Mouse (Mus musculus) limb, embryonic 12.5 days (tissue): ENCODE measurements around the gene Ipo8. TPM values are rescaled to one million over a fixed set of nuclear protein-coding genes. Genes with fewer than 3 reads are reported as not detected.

ENCODE experiments used
- ATAC-seq: fragments of 200-750 bp; cut with Nextera tagmentation; 2 replicates; pipeline ENCODE4 v1.8.0; 2017; ENCODE audit warnings: low read depth, moderate TSS enrichment; ENCODE audit not compliant: insufficient number of reproducible peaks, insufficient read depth, low FRiP score, low TSS enrichment
- H3K27ac ChIP-seq: fragments of 300-500 bp; sonication (generic); 2 replicates; pipeline ENCODE4 v1.5.1; 2016; ENCODE audit warnings: mild to moderate bottlenecking, moderate library complexity
- H3K27me3 ChIP-seq: fragments of 300-500 bp; sonication (generic); 2 replicates; pipeline ENCODE4 v1.6.1; 2016; ENCODE audit warnings: mild to moderate bottlenecking, moderate library complexity
- H3K36me3 ChIP-seq: fragments of 300-500 bp; sonication (generic); 2 replicates; pipeline ENCODE4 v1.6.1; 2016; ENCODE audit warnings: mild to moderate bottlenecking, moderate library complexity
- H3K4me1 ChIP-seq: fragments of 300-500 bp; sonication (generic); replicated peaks from 2 replicates; pipeline ENCODE4 v1.6.1; 2016
- H3K4me2 ChIP-seq: fragments of 300-500 bp; sonication (generic); 2 replicates; pipeline ENCODE4 v1.6.1; 2016; ENCODE audit warnings: mild to moderate bottlenecking, moderate library complexity
- H3K4me3 ChIP-seq: fragments of 300-500 bp; sonication (generic); replicated peaks from 2 replicates; pipeline ENCODE4 v1.5.1; 2016; ENCODE audit warnings: mild to moderate bottlenecking
- H3K9ac ChIP-seq: fragments of 300-500 bp; sonication (generic); replicated peaks from 2 replicates; pipeline ENCODE4 v1.6.1; 2016; ENCODE audit warnings: mild to moderate bottlenecking, moderate library complexity
- H3K9me3 ChIP-seq: fragments of 300-500 bp; sonication (generic); 2 replicates; pipeline ENCODE4 v1.6.1; 2016; ENCODE audit warnings: mild to moderate bottlenecking, moderate library complexity
- WGBS: fragments of 180-500 bp; shearing (Covaris S2); methylation state at CpG from one replicate; pipeline ENCODE4 v1.1.7; 2016; 5-methylcytosine and 5-hydroxymethylcytosine counted together
- polyA plus RNA-seq: library from polyadenylated mRNA; unstranded; fragments of >200 nt; fragmentation: Nextera tagmentation; extraction: Ambion mirVana; gene quantifications from 2 replicates; pipeline ENCODE4 v1.2.1, GENCODE M21; 2016

Gene Ipo8
- polyA plus RNA-seq, 1 experiment from 2014 or later, result 29.1 TPM

- H3K36me3 ChIP-seq, result peaks cover 77% of the 10 kb centered on the region
- WGBS, result 87% methylated on average over 4 of the region's 4 CpGs
- no peaks in the 10 kb centered on the region for H3K27me3 ChIP-seq
- no peak overlapping the region for H3K4me2 ChIP-seq
- H3K4me3 ChIP-seq, result no peak overlapping the region
- H3K4me1 ChIP-seq, result no peaks in the 10 kb centered on the region
- H3K9ac ChIP-seq, result no peak overlapping the region
- no peak for ATAC-seq
- no peaks in the 10 kb centered on the region for H3K9me3 ChIP-seq
- no peak overlapping the region for H3K27ac ChIP-seq
Measured at GRCm38 (mm10) chr6:148799773-148800172, 31.5 kb downstream of the Ipo8 start.

GRCm38 (mm10) chr6:148795145-148795544, 36.1 kb downstream of the Ipo8 start:
- Histone ChIP-seq H3K4me2 (no peak overlapping the region), H3K36me3 (peaks cover 65% of the 10 kb centered on the region), H3K4me3 (no peak overlapping the region), H3K9ac (no peak overlapping the region), H3K9me3 (no peaks in the 10 kb centered on the region), H3K27ac (no peak overlapping the region), H3K4me1 (no peaks in the 10 kb centered on the region), H3K27me3 (no peaks in the 10 kb centered on the region)
- ATAC-seq, result no peak
- 91% methylated on average over 2 of the region's 2 CpGs for WGBS

- no peaks in the 10 kb centered on the region for H3K27me3 ChIP-seq
- no peak for ATAC-seq
- H3K9me3 ChIP-seq, result no peaks in the 10 kb centered on the region
- H3K4me1 ChIP-seq, result no peaks in the 10 kb centered on the region
- no peak overlapping the region for H3K9ac ChIP-seq
- H3K4me3 ChIP-seq, result no peak overlapping the region
- H3K27ac ChIP-seq, result no peak overlapping the region
- H3K36me3 ChIP-seq, result peaks cover 79% of the 10 kb centered on the region
- WGBS, result 90% methylated on average over 9 of the region's 9 CpGs
- H3K4me2 ChIP-seq, result no peak overlapping the region
Measured at GRCm38 (mm10) chr6:148789010-148789673, 42.1 kb downstream of the Ipo8 start.

- H3K27me3 ChIP-seq, result no peaks in the 10 kb centered on the region
- H3K4me3 ChIP-seq, result no peak overlapping the region
- 88% methylated on average over 5 of the region's 5 CpGs for WGBS
- H3K27ac ChIP-seq, result no peak overlapping the region
- no peak for ATAC-seq
- H3K4me2 ChIP-seq, result no peak overlapping the region
- H3K9me3 ChIP-seq, result no peaks in the 10 kb centered on the region
- H3K9ac ChIP-seq, result no peak overlapping the region
- no peaks in the 10 kb centered on the region for H3K4me1 ChIP-seq
- peaks cover 81% of the 10 kb centered on the region for H3K36me3 ChIP-seq
Measured at GRCm38 (mm10) chr6:148786186-148786585, 45.1 kb downstream of the Ipo8 start.

- H3K9ac ChIP-seq, result no peak overlapping the region
- no peak overlapping the region for H3K27ac ChIP-seq
- 93% methylated on average over 9 of the region's 9 CpGs for WGBS
- no peaks in the 10 kb centered on the region for H3K4me1 ChIP-seq
- no peaks in the 10 kb centered on the region for H3K9me3 ChIP-seq
- no peak overlapping the region for H3K4me3 ChIP-seq
- ATAC-seq, result no peak
- H3K36me3 ChIP-seq, result peaks cover 77% of the 10 kb centered on the region
- H3K27me3 ChIP-seq, result no peaks in the 10 kb centered on the region
- no peak overlapping the region for H3K4me2 ChIP-seq
Measured at GRCm38 (mm10) chr6:148784418-148784817, 46.8 kb downstream of the Ipo8 start.

GRCm38 (mm10) chr6:148776236-148776635, 55.0 kb downstream of the Ipo8 start:
- Histone ChIP-seq H3K36me3 (peaks cover 77% of the 10 kb centered on the region), H3K9ac (no peak overlapping the region), H3K27ac (no peak overlapping the region), H3K4me1 (no peaks in the 10 kb centered on the region), H3K4me2 (no peak overlapping the region), H3K27me3 (no peaks in the 10 kb centered on the region), H3K9me3 (no peaks in the 10 kb centered on the region), H3K4me3 (no peak overlapping the region)
- ATAC-seq, result no peak
- WGBS, result 88% methylated on average over 2 of the region's 2 CpGs

GRCm38 (mm10) chr6:148771423-148771822, 59.8 kb downstream of the Ipo8 start:
- Histone ChIP-seq H3K4me3 (no peak overlapping the region), H3K36me3 (peaks cover 52% of the 10 kb centered on the region), H3K9me3 (no peaks in the 10 kb centered on the region), H3K4me2 (no peak overlapping the region), H3K27me3 (no peaks in the 10 kb centered on the region), H3K27ac (no peak overlapping the region), H3K9ac (no peak overlapping the region), H3K4me1 (no peaks in the 10 kb centered on the region)
- ATAC-seq, result no peak
- 84% methylated on average over 3 of the region's 3 CpGs for WGBS

- no peaks in the 10 kb centered on the region for H3K27me3 ChIP-seq
- ATAC-seq, result no peak
- no peak overlapping the region for H3K4me3 ChIP-seq
- H3K4me2 ChIP-seq, result no peak overlapping the region
- peaks cover 22% of the 10 kb centered on the region for H3K36me3 ChIP-seq
- H3K4me1 ChIP-seq, result no peaks in the 10 kb centered on the region
- H3K9me3 ChIP-seq, result no peaks in the 10 kb centered on the region
- H3K9ac ChIP-seq, result no peak overlapping the region
- no peak overlapping the region for H3K27ac ChIP-seq
- 87% methylated on average over 12 of the region's 12 CpGs for WGBS
Measured at GRCm38 (mm10) chr6:148768419-148768818, 62.8 kb downstream of the Ipo8 start.

GRCm38 (mm10) chr6:148767228-148767627, 64.0 kb downstream of the Ipo8 start:
- no peak for ATAC-seq
- Histone ChIP-seq H3K9me3 (no peaks in the 10 kb centered on the region), H3K4me2 (no peak overlapping the region), H3K9ac (no peak overlapping the region), H3K36me3 (peaks cover 12% of the 10 kb centered on the region), H3K4me3 (no peak overlapping the region), H3K27ac (no peak overlapping the region), H3K4me1 (no peaks in the 10 kb centered on the region), H3K27me3 (no peaks in the 10 kb centered on the region)

- H3K4me2 ChIP-seq, result no peak overlapping the region
- no peak overlapping the region for H3K27ac ChIP-seq
- H3K36me3 ChIP-seq, result no peaks in the 10 kb centered on the region
- no peaks in the 10 kb centered on the region for H3K27me3 ChIP-seq
- 92% methylated on average over 3 of the region's 3 CpGs for WGBS
- no peaks in the 10 kb centered on the region for H3K4me1 ChIP-seq
- H3K4me3 ChIP-seq, result no peak overlapping the region
- H3K9me3 ChIP-seq, result no peaks in the 10 kb centered on the region
- no peak overlapping the region for H3K9ac ChIP-seq
- ATAC-seq, result no peak
Measured at GRCm38 (mm10) chr6:148761967-148762712, 69.1 kb downstream of the Ipo8 start.

- no peaks in the 10 kb centered on the region for H3K9me3 ChIP-seq
- no peak overlapping the region for H3K9ac ChIP-seq
- H3K4me1 ChIP-seq, result no peaks in the 10 kb centered on the region
- WGBS, result 81% methylated on average over 4 of the region's 4 CpGs
- H3K36me3 ChIP-seq, result no peaks in the 10 kb centered on the region
- H3K4me2 ChIP-seq, result no peak overlapping the region
- H3K27me3 ChIP-seq, result no peaks in the 10 kb centered on the region
- H3K27ac ChIP-seq, result no peak overlapping the region
- H3K4me3 ChIP-seq, result no peak overlapping the region
- ATAC-seq, result no peak
Measured at GRCm38 (mm10) chr6:148761475-148761874, 69.8 kb downstream of the Ipo8 start.

- Histone ChIP-seq H3K9ac (no peak overlapping the region), H3K36me3 (no peaks in the 10 kb centered on the region), H3K27me3 (no peaks in the 10 kb centered on the region), H3K27ac (no peak overlapping the region), H3K9me3 (no peaks in the 10 kb centered on the region), H3K4me2 (no peak overlapping the region), H3K4me3 (no peak overlapping the region), H3K4me1 (no peaks in the 10 kb centered on the region)
- 81% methylated on average over 1 of the region's 1 CpGs for WGBS
- no peak for ATAC-seq
Measured at GRCm38 (mm10) chr6:148756535-148756934, 74.7 kb downstream of the Ipo8 start.
